Mouse (Mus musculus) frontal cortex, adult 2 months (tissue): ENCODE data around the gene Vmn2r66. TPM values are rescaled to one million over a fixed set of nuclear protein-coding genes. Genes with fewer than 3 reads are reported as not detected.

ENCODE experiments used
- DNase-seq, 2 experiments: peaks; one replicate each; pipeline ENCODE4 v3.0.0; 2022; ENCODE audit warnings: low spot score in 1 of 2; ENCODE audit errors: extremely low spot score in 1 of 2
- polyA plus RNA-seq: library from polyadenylated mRNA; depleted of rRNA; stranded (reverse); fragments of >200 nt; gene quantifications from 2 replicates; pipeline ENCODE4 v1.2.3, GENCODE M21; 2012; rRNA removed

Gene Vmn2r66
- not detected in 2 replicates for polyA plus RNA-seq

- no peak for DNase-seq
Measured at GRCm38 (mm10) chr7:85012168-85012567, at the start of gene Vmn2r66. Gene Vmn2r66 (minus strand): TSS chr7:85012268.

- DNase-seq: no peak
Measured at GRCm38 (mm10) chr7:84996694-84997093, 15.4 kb downstream of the Vmn2r66 start.

- no peak for DNase-seq
Measured at GRCm38 (mm10) chr7:84964015-84964414, 48.1 kb downstream of the Vmn2r66 start, which contains the start of gene Vmn2r65. Gene Vmn2r65 (minus strand): TSS chr7:84964115.

Other genes starting within 250 kb of the Vmn2r66 start
- gene Olfr291, start 158.7 kb downstream of the Vmn2r66 start, polyA plus RNA-seq: not detected in 2 replicates
- gene Vmn2r65, start 48.2 kb downstream of the Vmn2r66 start, polyA plus RNA-seq: not detected in 2 replicates
- gene Vmn2r67, start 143.7 kb upstream of the Vmn2r66 start, polyA plus RNA-seq: not detected in 2 replicates
- gene Vmn2r68, start 225.5 kb upstream of the Vmn2r66 start, polyA plus RNA-seq: not detected in 2 replicates